Mouse (Mus musculus) adrenal gland, adult 2 months (tissue): ENCODE measurements around the gene Wdr31. TPM values are rescaled to one million over a fixed set of nuclear protein-coding genes. Genes with fewer than 3 reads are reported as not detected.

Experiments used
- DNase-seq: peaks from one replicate; pipeline ENCODE4 v3.0.0; 2021
- long read RNA-seq: library from polyadenylated mRNA; stranded (forward); transcript quantifications from one replicate; pipeline ENCODE4 v2.0.0, GENCODE M21; 2021
- polyA plus RNA-seq: library from polyadenylated mRNA; depleted of rRNA; stranded (reverse); fragments of >200 nt; gene quantifications from 2 replicates; pipeline ENCODE4 v1.2.3, GENCODE M21; 2012; rRNA removed
- total RNA-seq, 2 experiments: library from RNA; stranded (reverse); gene quantifications; 2 replicates each; pipeline ENCODE4 v1.2.3; 2021

Wdr31 gene
- total RNA-seq (1 to 10 TPM in 1 of 2 experiments, under 1 TPM in 1; 0.78 to 2.0 TPM), polyA plus RNA-seq (1.3 and 2.6 TPM in 2 replicates)
- long read RNA-seq, partial matches to known transcripts = 0 of 2 reads
- long read RNA-seq, other reads (novel, unspliced or antisense) = 1 of 2 reads

GRCm38 (mm10) chr4:62470598-62471051 lies at the start of gene Wdr31:
Gene Wdr31 (minus strand): TSS chr4:62470896.
- peak; percentile 84 for DNase-seq

DNA sequence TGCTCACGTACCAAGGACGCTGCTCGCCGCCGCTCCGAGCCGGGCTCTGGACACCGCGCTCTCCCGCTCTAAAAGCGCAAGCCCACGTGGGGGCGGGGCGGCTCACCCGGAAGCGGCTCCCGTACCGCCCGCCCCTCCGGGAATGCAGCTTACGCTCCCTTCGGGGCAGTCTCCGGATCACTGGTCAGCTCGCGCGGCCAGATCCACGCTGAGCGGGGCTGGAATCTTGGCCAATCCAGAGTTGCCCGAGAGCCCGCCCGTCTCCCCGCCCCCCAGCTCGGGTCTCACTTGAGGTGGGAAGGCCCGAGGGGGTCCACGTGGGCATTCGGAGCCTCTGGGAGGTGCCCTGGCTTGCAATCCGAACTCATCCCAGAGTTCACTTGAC lies 49.1 kb upstream of the Wdr31 start, which contains the start of gene Alad:
Alad (minus strand) TSS at position 70 of the 385 bp plus-strand sequence.
- DNase-seq = peak; percentile 95

DNA sequence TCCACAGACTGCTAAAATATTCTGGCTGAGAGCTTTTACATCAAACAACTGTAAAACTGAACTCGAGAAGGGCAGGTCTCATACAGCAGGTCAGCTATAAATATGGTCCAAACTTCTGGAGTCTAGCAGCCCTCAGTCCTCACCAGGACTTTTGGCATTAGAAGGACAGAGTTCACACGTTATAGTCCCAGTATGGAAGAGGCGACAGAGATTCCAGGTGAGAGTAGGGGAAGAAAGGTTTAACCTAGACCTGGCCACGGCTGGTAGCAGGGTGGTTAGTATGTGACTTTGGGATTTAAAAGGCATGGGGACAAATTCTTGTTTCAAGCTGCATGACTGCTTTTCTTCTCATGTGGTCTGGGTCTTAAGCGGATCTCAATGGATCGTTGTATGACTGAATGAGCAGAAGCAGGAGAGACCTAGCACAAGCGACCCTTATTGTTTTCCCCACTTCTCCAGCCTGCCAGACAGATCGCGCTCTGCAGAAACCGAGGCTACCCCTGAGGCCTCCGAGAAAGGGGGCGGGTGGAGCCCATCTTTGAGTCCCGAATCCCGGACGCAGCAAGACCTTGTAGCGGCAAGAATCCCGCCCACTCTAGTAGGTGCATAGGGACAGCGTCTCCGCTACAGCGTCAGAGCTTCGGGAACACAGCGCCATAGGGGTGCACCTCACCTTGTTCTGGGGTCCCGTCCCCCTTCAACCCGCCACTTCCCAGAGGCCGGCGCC lies 48.6 kb upstream of the Wdr31 start:
- no peak for DNase-seq

- peak; percentile 70 for DNase-seq
Measured at GRCm38 (mm10) chr4:62518416-62519121, 47.9 kb upstream of the Wdr31 start.

- DNase-seq = no peak
Measured at GRCm38 (mm10) chr4:62517538-62518415, 47.1 kb upstream of the Wdr31 start.

DNA sequence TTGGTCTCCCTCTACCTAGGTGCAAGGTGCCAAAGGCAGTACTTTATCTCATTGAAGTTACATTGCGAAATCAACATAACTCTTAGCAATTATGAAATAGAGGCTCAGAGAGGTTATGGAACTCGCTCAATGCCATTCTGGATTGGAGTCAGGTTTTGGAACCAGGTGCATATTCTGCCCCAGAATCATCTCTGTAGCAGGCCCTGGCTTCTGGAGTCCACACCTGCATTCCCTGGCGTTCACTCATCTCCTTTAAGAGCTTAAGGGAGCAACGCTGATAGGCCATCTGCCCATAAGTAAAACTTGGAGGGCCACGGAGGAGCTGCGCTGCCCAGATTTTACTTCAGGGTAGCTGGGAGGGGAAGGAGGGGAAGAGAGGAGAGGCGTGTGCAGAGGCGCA lies 46.4 kb upstream of the Wdr31 start:
- no peak for DNase-seq

GRCm38 (mm10) chr4:62516579-62516978 lies 45.9 kb upstream of the Wdr31 start:
- no peak for DNase-seq

DNA sequence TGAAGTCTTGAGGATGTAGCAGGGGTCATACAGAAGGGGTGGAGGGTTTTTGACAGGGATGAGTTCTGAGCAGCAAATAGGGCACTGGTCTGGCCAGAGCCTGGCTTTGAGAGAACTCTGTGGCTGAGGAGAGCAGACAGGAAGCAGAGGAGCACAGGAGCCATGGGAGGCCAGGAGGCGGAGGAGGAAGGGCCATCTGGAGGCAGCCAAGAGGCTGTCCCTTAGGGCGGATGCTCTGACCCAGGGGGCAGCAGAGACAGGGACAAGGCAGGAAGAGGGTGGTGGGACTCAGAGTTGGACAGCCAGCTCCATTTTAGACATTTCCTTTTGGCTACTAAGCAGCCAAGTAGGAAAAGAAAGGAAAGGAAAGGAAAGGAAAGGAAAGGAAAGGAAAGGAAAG lies 45.4 kb upstream of the Wdr31 start:
- DNase-seq = peak; percentile 79

GRCm38 (mm10) chr4:62515490-62515889 lies 44.8 kb upstream of the Wdr31 start:
- DNase-seq = no peak

DNA sequence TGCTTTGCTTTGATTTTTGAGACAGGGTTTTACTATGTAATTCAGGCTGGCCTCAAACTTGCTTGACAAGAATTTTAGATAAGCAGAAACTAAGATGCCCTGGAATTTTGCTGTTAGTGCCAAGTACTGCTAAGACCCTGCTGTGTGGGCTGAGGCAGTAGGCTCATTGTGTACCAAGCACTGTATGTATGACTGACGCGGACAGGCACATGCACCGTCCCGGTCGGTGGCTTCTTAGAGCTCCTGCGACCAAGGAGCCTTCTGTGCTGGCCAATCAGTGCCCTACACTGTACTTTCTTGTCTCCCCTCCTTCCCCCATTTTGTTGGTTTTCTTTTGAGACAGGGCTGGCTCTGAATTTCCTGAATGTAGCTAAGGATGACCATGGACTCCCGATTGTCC lies 44.3 kb upstream of the Wdr31 start:
- no peak for DNase-seq

DNA sequence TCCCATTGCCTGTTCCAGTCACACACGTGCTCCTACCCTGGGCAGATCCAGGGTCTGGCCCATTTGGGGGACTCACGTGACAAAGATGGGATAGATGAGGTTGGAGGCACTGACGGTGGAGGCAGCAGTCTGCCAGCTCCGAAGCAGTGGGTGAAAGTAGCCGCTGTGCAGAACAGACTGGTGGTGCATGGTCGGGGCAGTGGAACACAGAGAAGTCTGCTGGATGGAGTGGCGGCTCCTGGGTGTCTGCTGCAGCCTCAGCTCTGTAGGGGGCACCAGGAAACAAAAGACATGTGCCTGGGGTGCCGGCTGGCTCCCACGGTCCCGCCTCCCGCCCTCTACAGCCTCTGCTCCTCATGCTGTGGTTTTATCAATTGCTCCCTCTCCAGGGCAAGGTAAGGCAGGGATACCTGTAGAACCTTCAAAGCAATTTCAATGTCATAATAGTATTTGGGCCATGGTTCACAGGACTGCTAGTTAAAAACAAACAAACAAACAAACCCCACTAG lies 43.4 kb upstream of the Wdr31 start:
- DNase-seq = no peak

GRCm38 (mm10) chr4:62509946-62510345 lies 39.2 kb upstream of the Wdr31 start:
- peak; percentile 94 for DNase-seq

DNA sequence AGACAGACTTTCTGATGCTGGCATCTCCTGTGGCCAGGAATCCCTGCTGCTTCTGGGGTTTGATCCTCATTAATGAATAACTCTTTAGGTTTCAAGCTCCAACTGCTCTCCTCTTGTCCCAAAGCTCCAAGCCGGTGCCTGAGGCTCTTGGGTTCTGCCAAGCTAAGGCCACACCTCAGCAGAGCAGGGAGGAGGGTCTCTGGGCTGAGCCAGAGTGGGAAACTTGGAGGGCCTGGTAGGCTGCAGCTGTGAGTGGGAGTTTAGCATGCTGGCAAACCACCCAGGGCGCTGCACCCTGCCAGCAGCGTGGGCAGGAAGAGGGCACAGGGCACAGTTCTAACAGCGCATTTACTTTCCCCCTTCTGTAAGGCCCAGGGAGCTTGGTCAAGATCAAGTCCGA lies 38.1 kb upstream of the Wdr31 start:
- DNase-seq = no peak

GRCm38 (mm10) chr4:62506798-62507197 lies 36.1 kb upstream of the Wdr31 start:
- DNase-seq = peak; percentile 54

DNA sequence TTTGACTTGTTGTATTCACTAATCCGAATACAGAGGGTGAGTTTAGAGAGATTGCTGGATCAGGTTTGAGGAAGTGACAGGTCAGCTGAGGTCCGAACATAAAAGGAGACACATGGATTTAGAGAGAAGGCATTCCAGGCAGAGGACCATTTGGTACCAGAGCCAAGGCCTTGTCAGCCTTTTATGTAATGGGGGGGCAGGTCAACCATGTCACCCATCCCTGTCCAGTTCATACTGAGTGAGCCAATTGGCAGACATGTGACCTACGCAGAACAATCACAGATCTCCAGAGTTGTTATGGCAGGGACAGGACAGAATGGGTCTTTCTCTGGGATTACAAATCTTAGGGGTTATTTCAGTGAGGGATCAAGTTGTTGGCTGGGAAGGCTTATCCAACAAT lies 35.3 kb upstream of the Wdr31 start:
- DNase-seq = peak; percentile 44

- no peak for DNase-seq
Measured at GRCm38 (mm10) chr4:62503374-62503970, 32.8 kb upstream of the Wdr31 start, which contains the start of gene Hdhd3. Gene Hdhd3 (minus strand): TSS chr4:62503467.

DNA sequence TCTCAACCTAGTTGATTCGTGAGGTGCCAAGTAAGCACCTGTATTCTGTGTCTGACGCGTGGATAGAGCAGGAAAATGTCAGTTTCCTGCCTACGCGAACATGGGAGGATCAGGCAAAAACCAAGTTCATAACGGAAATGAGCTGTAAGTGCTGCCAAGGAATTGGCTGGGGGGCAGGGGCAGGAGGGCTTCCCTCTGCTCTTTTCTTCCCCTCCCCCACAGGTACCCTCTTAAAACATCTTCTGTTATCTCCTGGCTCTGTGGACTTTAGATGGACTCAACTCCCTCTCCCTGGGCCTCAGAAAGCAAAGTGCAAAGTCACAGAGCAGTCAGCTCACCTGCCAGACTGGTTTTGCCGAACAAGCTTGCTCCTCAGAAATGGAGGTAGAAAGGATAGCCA lies 32.3 kb upstream of the Wdr31 start:
- DNase-seq = no peak

- peak; percentile 95 for DNase-seq
Measured at GRCm38 (mm10) chr4:62501964-62502732, 31.5 kb upstream of the Wdr31 start.

GRCm38 (mm10) chr4:62501534-62501933 lies 30.8 kb upstream of the Wdr31 start:
- no peak for DNase-seq

- DNase-seq = no peak
Measured at GRCm38 (mm10) chr4:62500799-62501198, 30.1 kb upstream of the Wdr31 start.

GRCm38 (mm10) chr4:62496815-62497214 lies 26.1 kb upstream of the Wdr31 start:
- peak; percentile 83 for DNase-seq
